Mouse (Mus musculus): ENCODE measurements at regions not wholly inside any gene's neighbourhood (a gene's known extent, or its start where the extent isn't known, plus 50 kb on each side); places are given as distances from the start of the nearest gene placed in this dataset.

GRCm38 (mm10) chr19:54982801-54983200 lies 144.2 kb downstream of the Gpam start:
- no peaks in the 10 kb centered on the region for H3K27me3 ChIP-seq (ENCODE audit: control insufficient read depth, insufficient read depth, insufficient read length)
- H3K4me3 ChIP-seq, result no peak overlapping the region
- no peaks in the 10 kb centered on the region for H3K79me2 ChIP-seq (ENCODE audit: control insufficient read depth, insufficient read depth)
- TF ChIP-seq POLR2AphosphoS2 (IDR thresholded peaks at IDR 0.05; ENCODE audit: insufficient read length, low read depth), result no peak
- TF ChIP-seq TCF12 (IDR thresholded peaks at IDR 0.05; ENCODE audit: insufficient read depth, poor library complexity, severe bottlenecking), result no peak
- no peak for TF ChIP-seq MYOG (IDR thresholded peaks at IDR 0.05; ENCODE audit: control insufficient read depth in 1 of 3, insufficient read depth in 1 of 3, insufficient read length in 2 of 3, low read depth in 2 of 3)
- no peaks in the 10 kb centered on the region for H3K36me3 ChIP-seq (ENCODE audit: control insufficient read depth, insufficient read depth)
- peak overlapping the region; percentile 55 for H3K4me2 ChIP-seq (ENCODE audit: low read depth)
- H3ac ChIP-seq (ENCODE audit: control insufficient read depth, insufficient read length), result no peak overlapping the region

GRCm38 (mm10) chr19:54971440-54972211 lies 155.4 kb downstream of the Gpam start:
- no peak overlapping the region for H3ac ChIP-seq (ENCODE audit: control insufficient read depth, insufficient read length)
- H3K79me2 ChIP-seq (ENCODE audit: control insufficient read depth, insufficient read depth), result no peaks in the 10 kb centered on the region
- no peaks in the 10 kb centered on the region for H3K27me3 ChIP-seq (ENCODE audit: control insufficient read depth, insufficient read depth, insufficient read length)
- H3K36me3 ChIP-seq (ENCODE audit: control insufficient read depth, insufficient read depth), result no peaks in the 10 kb centered on the region
- no peak overlapping the region for H3K4me2 ChIP-seq (ENCODE audit: low read depth)
- TF ChIP-seq TCF12 (IDR thresholded peaks at IDR 0.05; ENCODE audit: insufficient read depth, poor library complexity, severe bottlenecking) (no peak), USF1 (IDR thresholded peaks at IDR 0.05; ENCODE audit: low read depth) (no peak), E2F4 (IDR thresholded peaks at IDR 0.05; ENCODE audit: insufficient read depth) (no peak), CEBPB (IDR thresholded peaks at IDR 0.05; ENCODE audit: insufficient read depth, poor library complexity, severe bottlenecking) (no peak), SRF (IDR thresholded peaks at IDR 0.05; ENCODE audit: control insufficient read depth, insufficient read length, low read depth) (no peak), TCF3 (IDR thresholded peaks at IDR 0.05; ENCODE audit: insufficient read length, low read depth) (no peak), POLR2A (IDR thresholded peaks at IDR 0.05; ENCODE audit: insufficient read length, low read depth) (no peak), POLR2AphosphoS2 (IDR thresholded peaks at IDR 0.05; ENCODE audit: insufficient read length, low read depth) (no peak), MYOG (IDR thresholded peaks at IDR 0.05; ENCODE audit: control insufficient read depth in 1 of 3, insufficient read depth in 1 of 3, insufficient read length in 2 of 3, low read depth in 2 of 3) (no peak), MYOD1 (IDR thresholded peaks at IDR 0.05; ENCODE audit: control insufficient read depth in 1 of 3, insufficient read length in 2 of 3, low read depth in 2 of 3) (no peak), REST (IDR thresholded peaks at IDR 0.05; ENCODE audit: insufficient read depth, insufficient read length) (no peak), MAX (IDR thresholded peaks at IDR 0.05; ENCODE audit: low read depth) (no peak)
- H3K4me3 ChIP-seq, result no peak overlapping the region

GRCm38 (mm10) chr19:54958328-54958727 lies 168.7 kb downstream of the Gpam start:
- Histone ChIP-seq H3K79me2 (ENCODE audit: control insufficient read depth, insufficient read depth) (no peaks in the 10 kb centered on the region), H3K4me2 (ENCODE audit: low read depth) (peak overlapping the region; percentile 30), H3K4me3 (no peak overlapping the region), H3K27me3 (ENCODE audit: control insufficient read depth, insufficient read depth, insufficient read length) (no peaks in the 10 kb centered on the region), H3ac (ENCODE audit: control insufficient read depth, insufficient read length) (no peak overlapping the region), H3K36me3 (ENCODE audit: control insufficient read depth, insufficient read depth) (no peaks in the 10 kb centered on the region)
- TF ChIP-seq USF1 (IDR thresholded peaks at IDR 0.05; ENCODE audit: low read depth) (no peak), TCF12 (IDR thresholded peaks at IDR 0.05; ENCODE audit: insufficient read depth, poor library complexity, severe bottlenecking) (no peak), POLR2AphosphoS2 (IDR thresholded peaks at IDR 0.05; ENCODE audit: insufficient read length, low read depth) (no peak), CEBPB (IDR thresholded peaks at IDR 0.05; ENCODE audit: insufficient read depth, poor library complexity, severe bottlenecking) (0 out of 2 replicates have a peak, but pooled peaks have one; percentile 35), REST (IDR thresholded peaks at IDR 0.05; ENCODE audit: insufficient read depth, insufficient read length) (no peak)

GRCm38 (mm10) chr19:54955096-54955495 lies 171.9 kb downstream of the Gpam start:
- no peaks in the 10 kb centered on the region for H3K79me2 ChIP-seq (ENCODE audit: control insufficient read depth, insufficient read depth)
- H3K4me2 ChIP-seq (ENCODE audit: low read depth), result no peak overlapping the region
- no peaks in the 10 kb centered on the region for H3K27me3 ChIP-seq (ENCODE audit: control insufficient read depth, insufficient read depth, insufficient read length)
- H3K4me3 ChIP-seq, result no peak overlapping the region
- no peaks in the 10 kb centered on the region for H3K36me3 ChIP-seq (ENCODE audit: control insufficient read depth, insufficient read depth)
- H3ac ChIP-seq (ENCODE audit: control insufficient read depth, insufficient read length), result no peak overlapping the region
- TF ChIP-seq POLR2A (IDR thresholded peaks at IDR 0.05; ENCODE audit: insufficient read length, low read depth) (no peak), TCF3 (IDR thresholded peaks at IDR 0.05; ENCODE audit: insufficient read length, low read depth) (no peak), TCF12 (IDR thresholded peaks at IDR 0.05; ENCODE audit: insufficient read depth, poor library complexity, severe bottlenecking) (no peak), POLR2AphosphoS2 (IDR thresholded peaks at IDR 0.05; ENCODE audit: insufficient read length, low read depth) (no peak), REST (IDR thresholded peaks at IDR 0.05; ENCODE audit: insufficient read depth, insufficient read length) (no peak), MAX (IDR thresholded peaks at IDR 0.05; ENCODE audit: low read depth) (no peak), MYOG (IDR thresholded peaks at IDR 0.05; ENCODE audit: control insufficient read depth in 1 of 3, insufficient read depth in 1 of 3, insufficient read length in 2 of 3, low read depth in 2 of 3) (no peak), E2F4 (IDR thresholded peaks at IDR 0.05; ENCODE audit: insufficient read depth) (no peak), MYOD1 (IDR thresholded peaks at IDR 0.05; ENCODE audit: control insufficient read depth in 1 of 3, insufficient read length in 2 of 3, low read depth in 2 of 3) (no peak), SRF (IDR thresholded peaks at IDR 0.05; ENCODE audit: control insufficient read depth, insufficient read length, low read depth) (no peak), USF1 (IDR thresholded peaks at IDR 0.05; ENCODE audit: low read depth) (no peak), CEBPB (IDR thresholded peaks at IDR 0.05; ENCODE audit: insufficient read depth, poor library complexity, severe bottlenecking) (no peak)

GRCm38 (mm10) chr19:54952546-54952945 lies 174.5 kb downstream of the Gpam start:
- no peaks in the 10 kb centered on the region for H3K36me3 ChIP-seq (ENCODE audit: control insufficient read depth, insufficient read depth)

More at GRCm38 (mm10) chr19:54952546-54952945, 174.5 kb downstream of the Gpam start:
- TF ChIP-seq POLR2A (IDR thresholded peaks at IDR 0.05; ENCODE audit: insufficient read length, low read depth), result no peak
- no peak for TF ChIP-seq MAX (IDR thresholded peaks at IDR 0.05; ENCODE audit: low read depth)
- no peak for TF ChIP-seq TCF12 (IDR thresholded peaks at IDR 0.05; ENCODE audit: insufficient read depth, poor library complexity, severe bottlenecking)
- TF ChIP-seq SRF (IDR thresholded peaks at IDR 0.05; ENCODE audit: control insufficient read depth, insufficient read length, low read depth), result no peak
- TF ChIP-seq USF1 (IDR thresholded peaks at IDR 0.05; ENCODE audit: low read depth), result no peak
- Histone ChIP-seq H3K4me2 (ENCODE audit: low read depth) (no peak overlapping the region), H3K79me2 (ENCODE audit: control insufficient read depth, insufficient read depth) (no peaks in the 10 kb centered on the region), H3K27me3 (ENCODE audit: control insufficient read depth, insufficient read depth, insufficient read length) (no peaks in the 10 kb centered on the region), H3ac (ENCODE audit: control insufficient read depth, insufficient read length) (no peak overlapping the region), H3K4me3 (no peak overlapping the region)

Measured in myocyte (in vitro differentiated cells).